Mouse (Mus musculus) lung, postnatal 0 days (tissue): Measurements from ENCODE around the gene Trp53rkb. TPM values are rescaled to one million over a fixed set of nuclear protein-coding genes. Genes with fewer than 3 reads are reported as not detected.
"Not testable (repeated sequence)": the region's sequence is repeated elsewhere in the genome, so short reads cannot be mapped to it uniquely, and the experiment has no call there.

Experiments used
- ATAC-seq: fragments of 200-750 bp; cut with Nextera tagmentation; 2 replicates; pipeline ENCODE4 v1.8.0; 2017; ENCODE audit warnings: moderate library complexity
- DNase-seq: peaks from one replicate; pipeline ENCODE4 v3.0.0-alpha.2; 2016; ENCODE audit warnings: low spot score
- H3K27ac ChIP-seq: fragments of 300-500 bp; sonication (generic); 2 replicates; pipeline ENCODE4 v1.5.1; 2014; ENCODE audit warnings: antibody characterized with exemption, mild to moderate bottlenecking, low read length, mixed read lengths
- H3K27me3 ChIP-seq: fragments of 300-500 bp; sonication (generic); replicated peaks from 2 replicates; pipeline ENCODE4 v1.6.1; 2014; ENCODE audit warnings: low read length, mixed read lengths; ENCODE audit not compliant: insufficient read depth
- H3K36me3 ChIP-seq: fragments of 300-500 bp; sonication (generic); 2 replicates; pipeline ENCODE4 v1.6.1; 2014; ENCODE audit warnings: low read length, mixed read lengths; ENCODE audit not compliant: insufficient read depth
- H3K4me1 ChIP-seq: fragments of 300-500 bp; sonication (generic); 2 replicates; pipeline ENCODE4 v1.6.1; 2014; ENCODE audit warnings: antibody characterized with exemption, low read depth, low read length, mixed read lengths; ENCODE audit not compliant: insufficient read depth
- H3K4me2 ChIP-seq: fragments of 300-500 bp; sonication (generic); replicated peaks from 2 replicates; pipeline ENCODE4 v1.6.1; 2014; ENCODE audit warnings: low read depth, mild to moderate bottlenecking, low read length, moderate library complexity, mixed read lengths
- H3K4me3 ChIP-seq: fragments of 300-500 bp; sonication (generic); 2 replicates; pipeline ENCODE4 v1.5.1; 2014; ENCODE audit warnings: low read depth, low read length
- H3K9ac ChIP-seq: fragments of 300-500 bp; sonication (generic); replicated peaks from 2 replicates; pipeline ENCODE4 v1.6.1; 2014; ENCODE audit warnings: low read depth, mild to moderate bottlenecking
- H3K9me3 ChIP-seq: fragments of 300-500 bp; sonication (generic); 2 replicates; pipeline ENCODE4 v1.6.1; 2016; ENCODE audit warnings: low read length, mixed read lengths
- CTCF ChIP-seq: IDR thresholded peaks from 2 replicates; pipeline ENCODE4 v1.5.1; 2016; ENCODE audit warnings: antibody characterized with exemption, mild to moderate bottlenecking
- EP300 ChIP-seq: IDR thresholded peaks from 2 replicates; pipeline ENCODE4 v1.6.1; 2016; ENCODE audit warnings: antibody characterized with exemption, mild to moderate bottlenecking, control low read depth
- WGBS: fragments of 180-500 bp; shearing (Covaris S2); extraction: QIAGEN DNeasy Blood & Tissue Kit; methylation state at CpG from one replicate; pipeline ENCODE4 v1.1.7; 2014; 5-methylcytosine and 5-hydroxymethylcytosine counted together
- polyA plus RNA-seq: library from polyadenylated mRNA; unstranded; fragments of >200 nt; fragmentation: Nextera tagmentation; extraction: Ambion mirVana; gene quantifications from 2 replicates; pipeline ENCODE4 v1.2.1, GENCODE M21; 2015

Gene Trp53rkb
- polyA plus RNA-seq, 1 experiment from 2014 or later: 4.8 TPM

DNA sequence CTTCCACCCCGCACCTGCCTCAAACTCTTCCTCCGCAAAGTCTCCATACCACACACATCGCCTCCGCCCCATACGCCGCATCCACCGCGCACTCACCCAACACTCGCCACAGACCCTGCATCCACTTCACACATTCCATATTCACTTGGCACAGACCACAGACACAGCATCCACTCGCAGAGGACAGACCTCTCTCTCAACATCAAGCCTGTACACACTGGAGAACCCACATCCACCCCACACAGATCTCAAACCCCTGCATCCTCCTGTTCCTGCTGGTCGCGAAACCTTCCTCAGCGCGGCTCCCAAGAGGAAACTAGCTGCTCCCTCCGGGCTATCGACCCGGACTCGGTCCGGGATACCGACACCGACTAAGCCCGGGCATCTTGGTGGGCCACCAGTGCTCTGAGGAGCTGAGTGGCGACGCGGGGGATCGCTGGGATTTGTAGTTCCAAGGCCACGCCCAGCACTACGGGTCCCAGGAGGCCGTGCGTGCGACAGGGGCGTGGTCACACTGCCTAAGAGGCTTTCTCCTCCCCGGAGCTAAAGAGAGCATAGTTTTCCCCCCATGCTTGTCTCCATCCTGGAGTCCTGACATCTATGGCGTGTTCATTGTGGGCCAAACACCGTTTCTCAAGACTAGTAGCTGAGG, 5.9 kb upstream of the Trp53rkb start:
- Histone ChIP-seq H3K27me3 (no peaks in the 10 kb centered on the region), H3K4me3 (peak overlapping the region; percentile 67), H3K4me1 (0 out of 2 replicates have a peak, but pooled peaks cover 4% of the 10 kb centered on the region), H3K9me3 (no peaks in the 10 kb centered on the region), H3K4me2 (peak overlapping the region; percentile 91), H3K27ac (no peak overlapping the region), H3K36me3 (no peaks in the 10 kb centered on the region), H3K9ac (peak overlapping the region; percentile 51)
- peak; percentile 99 for ATAC-seq
- TF ChIP-seq CTCF (0 out of 2 replicates have a peak, but pooled peaks have one; percentile 11), EP300 (no peak)
- under 1% methylated on average over 35 of the region's 35 CpGs for WGBS
- DNase-seq: peak; percentile 95

DNA sequence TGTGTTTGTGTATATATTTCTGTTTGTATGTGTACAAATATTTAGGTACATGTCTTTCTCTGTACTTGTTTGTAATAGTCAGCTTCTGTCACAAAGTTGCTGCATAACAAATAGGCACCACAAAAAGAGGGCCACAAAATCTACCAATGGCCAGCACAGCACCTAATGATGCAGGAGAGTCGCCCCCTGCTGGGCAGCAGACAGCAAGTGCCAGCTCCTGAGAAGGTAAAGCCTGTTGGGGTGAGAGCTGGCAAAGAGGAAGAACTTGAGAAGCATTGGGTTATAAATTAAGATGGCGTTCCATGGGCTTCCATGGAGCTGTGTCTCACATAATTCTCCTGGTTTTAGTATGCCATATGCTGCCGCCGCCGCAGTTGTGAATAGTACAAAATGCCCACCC, 593 bp upstream of the Trp53rkb start:
- no peak overlapping the region for H3K9ac ChIP-seq
- H3K9me3 ChIP-seq: no peaks in the 10 kb centered on the region
- no peaks in the 10 kb centered on the region for H3K4me1 ChIP-seq
- no peak overlapping the region for H3K27ac ChIP-seq
- H3K4me2 ChIP-seq: no peak overlapping the region
- no peak for TF ChIP-seq EP300
- peak; percentile 44 for TF ChIP-seq CTCF
- 74% methylated on average over 5 of the region's 5 CpGs for WGBS
- no peaks in the 10 kb centered on the region for H3K27me3 ChIP-seq
- no peak overlapping the region for H3K4me3 ChIP-seq
- no peaks in the 10 kb centered on the region for H3K36me3 ChIP-seq
- no peak for ATAC-seq
- DNase-seq: no peak

DNA sequence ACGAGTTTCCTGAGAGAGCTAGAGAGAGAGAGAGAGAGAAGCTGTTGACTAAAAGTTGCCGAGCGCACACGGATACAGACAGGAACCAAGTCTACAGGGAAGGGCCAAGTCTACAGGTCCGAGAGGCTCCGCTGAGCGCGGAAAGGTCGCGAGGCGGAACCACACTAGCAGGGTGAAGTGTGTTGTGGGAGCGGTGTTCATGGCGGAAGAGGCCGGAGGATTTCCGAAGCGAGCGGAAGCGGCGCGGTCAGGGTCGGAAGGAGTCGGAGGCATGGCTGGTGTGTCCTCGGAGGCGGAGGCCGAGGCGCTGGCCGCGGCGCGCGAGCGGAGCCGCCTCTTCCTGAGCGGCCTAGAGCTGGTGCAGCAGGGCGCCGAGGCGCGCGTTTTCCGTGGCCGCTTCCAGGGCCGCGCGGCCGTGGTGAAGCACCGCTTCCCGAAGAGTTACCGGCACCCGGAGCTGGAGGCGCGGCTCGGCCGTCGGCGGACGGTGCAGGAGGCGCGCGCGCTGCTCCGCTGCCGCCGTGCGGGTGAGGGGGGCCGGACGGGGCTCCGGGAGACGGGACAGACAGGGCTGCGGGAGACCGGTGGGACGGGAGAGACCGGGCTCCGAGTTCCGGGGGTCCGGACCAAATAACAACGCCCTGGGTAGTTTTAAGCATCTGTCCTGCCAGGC, 1.3 kb downstream of the Trp53rkb start:
- H3K27ac ChIP-seq: peak overlapping the region; percentile 73
- WGBS: under 1% methylated on average over 54 of the region's 76 CpGs
- not testable (repeated sequence) for H3K27me3 ChIP-seq, H3K9me3 ChIP-seq, H3K36me3 ChIP-seq, H3K4me1 ChIP-seq
- peak overlapping the region; percentile 69 for H3K4me3 ChIP-seq
- peak overlapping the region; percentile 80 for H3K4me2 ChIP-seq
- peak overlapping the region; percentile 84 for H3K9ac ChIP-seq
- ATAC-seq (peak; percentile 97), DNase-seq (peak; percentile 86)

DNA sequence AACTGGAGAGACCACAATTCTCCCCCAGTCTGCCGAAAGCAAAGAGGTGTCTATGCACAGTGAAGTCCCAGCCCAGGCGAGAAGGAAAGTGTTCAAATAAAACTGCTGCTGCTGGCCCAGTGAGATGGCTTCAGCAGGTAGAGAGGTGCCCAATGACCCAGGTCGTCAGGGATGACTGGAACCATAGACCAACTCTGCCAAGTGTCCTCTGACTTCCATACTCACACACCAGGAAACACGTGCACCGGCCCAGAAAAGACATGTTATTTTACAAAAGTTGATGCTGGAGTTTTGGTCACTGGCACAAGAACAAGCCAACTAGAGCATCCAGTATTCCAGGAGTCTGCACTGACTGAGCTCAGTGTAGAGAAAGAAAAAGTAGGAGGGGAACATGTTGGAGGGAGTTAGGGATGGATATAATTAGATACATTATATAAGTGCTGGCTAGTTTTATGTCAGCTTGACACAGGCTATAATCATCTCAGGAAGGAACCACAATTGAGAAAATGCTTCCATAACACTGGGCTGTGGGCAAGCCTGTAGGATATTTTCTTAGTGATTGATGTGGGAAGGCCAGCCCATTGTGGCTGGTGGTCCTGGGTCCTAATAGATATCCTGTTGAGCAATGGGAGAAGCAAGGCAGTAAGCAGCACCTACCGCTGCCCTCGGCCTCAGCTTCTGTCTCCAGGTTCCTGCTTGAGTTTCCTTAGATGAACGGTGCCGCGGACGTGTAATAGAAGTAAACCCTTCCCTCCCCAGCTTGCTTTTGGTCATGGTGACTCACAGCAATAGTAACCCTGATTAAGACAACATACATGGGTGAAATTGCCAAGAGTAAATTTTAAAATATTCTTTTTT, 7.5 kb downstream of the Trp53rkb start:
- ATAC-seq (no peak), DNase-seq (no peak)
- WGBS: 73% methylated on average over 11 of the region's 11 CpGs
- Histone ChIP-seq H3K9ac (no peak overlapping the region), H3K36me3 (no peaks in the 10 kb centered on the region), H3K27me3 (no peaks in the 10 kb centered on the region), H3K9me3 (no peaks in the 10 kb centered on the region), H3K4me1 (no peaks in the 10 kb centered on the region), H3K4me3 (no peak overlapping the region), H3K4me2 (no peak overlapping the region), H3K27ac (no peak overlapping the region)
- TF ChIP-seq EP300 (no peak), CTCF (no peak)

DNA sequence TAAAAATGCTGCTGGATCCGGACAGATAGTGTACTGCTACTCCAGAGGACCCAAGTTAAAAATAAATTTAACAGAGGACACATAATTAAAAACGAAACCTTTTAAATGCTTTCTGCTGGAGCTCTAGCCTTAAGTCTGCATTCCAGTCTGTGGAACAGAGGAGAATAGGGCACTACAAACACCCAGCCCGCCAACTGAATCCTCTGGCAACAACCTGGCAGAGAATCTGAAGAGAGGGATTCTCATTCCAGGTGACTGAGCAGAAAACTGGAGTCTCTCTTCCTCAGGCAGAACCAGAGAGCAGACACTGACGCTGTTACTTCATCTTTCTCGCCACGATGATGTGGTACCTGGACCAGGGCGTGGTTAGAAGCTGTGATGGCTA, 8.1 kb downstream of the Trp53rkb start:
- Histone ChIP-seq H3K4me2 (no peak overlapping the region), H3K9me3 (no peaks in the 10 kb centered on the region), H3K4me3 (no peak overlapping the region), H3K27ac (no peak overlapping the region), H3K27me3 (no peaks in the 10 kb centered on the region), H3K9ac (no peak overlapping the region), H3K4me1 (no peaks in the 10 kb centered on the region), H3K36me3 (no peaks in the 10 kb centered on the region)
- DNase-seq (no peak), ATAC-seq (no peak)
- TF ChIP-seq CTCF: no peak
- TF ChIP-seq EP300: no peak
- 86% methylated on average over 7 of the region's 7 CpGs for WGBS

DNA sequence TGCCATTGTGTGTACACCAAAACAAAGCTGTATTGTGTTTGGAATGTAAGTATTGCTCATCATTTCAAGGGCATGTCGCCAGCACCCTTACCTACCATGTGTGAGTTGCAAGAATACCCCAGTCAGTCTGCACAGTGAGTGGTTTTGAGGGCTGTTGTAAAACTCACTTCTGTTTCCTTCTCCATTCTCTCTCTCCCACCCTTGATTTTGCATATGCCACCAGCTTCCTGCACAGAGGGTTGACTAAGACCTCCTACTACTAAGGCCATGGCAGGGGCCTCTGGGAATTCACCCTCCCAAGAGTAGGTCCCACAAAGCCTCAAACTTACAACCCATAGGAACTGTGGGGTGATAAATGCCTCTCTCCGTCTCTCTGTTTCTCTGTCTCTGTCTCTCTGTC, 9.1 kb downstream of the Trp53rkb start:
- no peaks in the 10 kb centered on the region for H3K27me3 ChIP-seq
- no peaks in the 10 kb centered on the region for H3K9me3 ChIP-seq
- H3K4me3 ChIP-seq: no peak overlapping the region
- WGBS: 71% methylated on average over 2 of the region's 2 CpGs
- no peak overlapping the region for H3K27ac ChIP-seq
- H3K36me3 ChIP-seq: no peaks in the 10 kb centered on the region
- H3K9ac ChIP-seq: no peak overlapping the region
- no peak for ATAC-seq
- no peak for TF ChIP-seq CTCF
- TF ChIP-seq EP300: no peak
- H3K4me1 ChIP-seq: 0 out of 2 replicates have a peak, but pooled peaks cover 3% of the 10 kb centered on the region
- DNase-seq: no peak
- no peak overlapping the region for H3K4me2 ChIP-seq
